Mouse (Mus musculus) forebrain, embryonic 16.5 days (tissue): ENCODE data around the gene Exosc1. TPM values are rescaled to one million over a fixed set of nuclear protein-coding genes. Genes with fewer than 3 reads are reported as not detected.
A peak's percentile ranks its signal among the peaks of the same experiment; 100 is the strongest.

Source experiments
- ATAC-seq: fragments of 200-750 bp; cut with Nextera tagmentation; 2 replicates; pipeline ENCODE4 v1.8.0; 2017; ENCODE audit warnings: mild to moderate bottlenecking, moderate library complexity
- H3K27ac ChIP-seq: fragments of 300-500 bp; sonication (generic); 2 replicates; pipeline ENCODE4 v1.5.1; 2014; ENCODE audit warnings: low read length, control low read depth
- H3K27me3 ChIP-seq: fragments of 300-500 bp; sonication (generic); replicated peaks from 2 replicates; pipeline ENCODE4 v1.6.1; 2014; ENCODE audit warnings: low read length; ENCODE audit not compliant: control insufficient read depth, insufficient read depth
- H3K36me3 ChIP-seq: fragments of 300-500 bp; sonication (generic); 2 replicates; pipeline ENCODE4 v1.6.1; 2014; ENCODE audit not compliant: control insufficient read depth, insufficient read depth
- H3K4me1 ChIP-seq: fragments of 300-500 bp; sonication (generic); replicated peaks from 2 replicates; pipeline ENCODE4 v1.6.1; 2014; ENCODE audit warnings: low read length; ENCODE audit not compliant: control insufficient read depth, insufficient read depth
- H3K4me2 ChIP-seq: fragments of 300-500 bp; sonication (generic); 2 replicates; pipeline ENCODE4 v1.6.1; 2014; ENCODE audit warnings: mild to moderate bottlenecking, low read length, control low read depth
- H3K4me3 ChIP-seq: fragments of 300-500 bp; sonication (generic); replicated peaks from 2 replicates; pipeline ENCODE4 v1.5.1; 2014; ENCODE audit warnings: mild to moderate bottlenecking, low read length, control low read depth
- H3K9ac ChIP-seq: fragments of 300-500 bp; sonication (generic); replicated peaks from 2 replicates; pipeline ENCODE4 v1.6.1; 2014; ENCODE audit warnings: low read depth, low read length, control low read depth
- H3K9me3 ChIP-seq: fragments of 300-500 bp; sonication (generic); 2 replicates; pipeline ENCODE4 v1.6.1; 2016; ENCODE audit warnings: low read length; ENCODE audit not compliant: control insufficient read depth
- WGBS: fragments of 180-500 bp; shearing (Covaris S2); extraction: QIAGEN DNeasy Blood & Tissue Kit; methylation state at CpG from one replicate; pipeline ENCODE4 v1.1.7; 2014; 5-methylcytosine and 5-hydroxymethylcytosine counted together
- polyA plus RNA-seq: library from polyadenylated mRNA; unstranded; fragments of >200 nt; fragmentation: Nextera tagmentation; extraction: Ambion mirVana; gene quantifications from 2 replicates; pipeline ENCODE4 v1.2.1, GENCODE M21; 2015

Gene Exosc1
- polyA plus RNA-seq, 1 experiment from 2014 or later = 72.3 TPM

GRCm38 (mm10) chr19:41953574-41953973, 20.4 kb upstream of the Exosc1 start:
- no peaks in the 10 kb centered on the region for H3K4me1 ChIP-seq
- no peak overlapping the region for H3K4me2 ChIP-seq
- ATAC-seq = no peak
- H3K36me3 ChIP-seq = peaks cover 31% of the 10 kb centered on the region
- no peaks in the 10 kb centered on the region for H3K27me3 ChIP-seq
- 90% methylated on average over 3 of the region's 3 CpGs for WGBS
- no peak overlapping the region for H3K9ac ChIP-seq
- no peaks in the 10 kb centered on the region for H3K9me3 ChIP-seq
- no peak overlapping the region for H3K4me3 ChIP-seq
- no peak overlapping the region for H3K27ac ChIP-seq

GRCm38 (mm10) chr19:41952287-41952686, 19.1 kb upstream of the Exosc1 start:
- Histone ChIP-seq H3K9ac (no peak overlapping the region), H3K27ac (no peak overlapping the region), H3K4me1 (no peaks in the 10 kb centered on the region), H3K27me3 (no peaks in the 10 kb centered on the region), H3K36me3 (peaks cover 25% of the 10 kb centered on the region), H3K9me3 (no peaks in the 10 kb centered on the region), H3K4me3 (no peak overlapping the region), H3K4me2 (no peak overlapping the region)
- ATAC-seq = no peak
- WGBS = 81% methylated on average over 4 of the region's 4 CpGs

DNA sequence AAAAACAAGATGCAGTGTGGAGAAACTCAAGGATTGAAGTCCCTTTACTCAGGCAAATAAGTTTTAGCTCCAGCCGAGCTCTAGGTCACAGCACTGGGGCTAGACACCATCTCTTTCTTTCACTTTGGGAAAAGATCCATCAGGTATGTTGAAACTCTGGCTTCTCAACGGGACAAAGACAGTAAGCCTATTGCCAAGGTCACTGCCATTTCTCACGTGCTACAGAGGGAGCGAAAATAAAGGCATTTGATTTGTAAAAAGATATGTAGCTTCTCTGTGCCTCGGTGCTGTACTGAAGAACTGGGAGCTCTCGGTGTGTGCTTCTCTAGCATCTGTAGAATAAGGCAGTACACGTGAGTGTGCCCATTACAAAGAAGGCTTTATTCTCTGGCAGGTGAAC, 10.6 kb upstream of the Exosc1 start:
- H3K9ac ChIP-seq = no peak overlapping the region
- H3K36me3 ChIP-seq = peaks cover 43% of the 10 kb centered on the region
- ATAC-seq = no peak
- no peak overlapping the region for H3K27ac ChIP-seq
- H3K27me3 ChIP-seq = no peaks in the 10 kb centered on the region
- no peaks in the 10 kb centered on the region for H3K9me3 ChIP-seq
- no peak overlapping the region for H3K4me2 ChIP-seq
- no peaks in the 10 kb centered on the region for H3K4me1 ChIP-seq
- WGBS = 92% methylated on average over 7 of the region's 7 CpGs
- H3K4me3 ChIP-seq = no peak overlapping the region

GRCm38 (mm10) chr19:41938539-41938938, 5.3 kb upstream of the Exosc1 start:
- Histone ChIP-seq H3K27me3 (no peaks in the 10 kb centered on the region), H3K4me1 (peaks cover 13% of the 10 kb centered on the region), H3K4me2 (no peak overlapping the region), H3K36me3 (peaks cover 26% of the 10 kb centered on the region), H3K9me3 (no peaks in the 10 kb centered on the region), H3K27ac (no peak overlapping the region), H3K4me3 (no peak overlapping the region), H3K9ac (no peak overlapping the region)
- ATAC-seq = no peak
- 90% methylated on average over 5 of the region's 5 CpGs for WGBS

- no peak overlapping the region for H3K9ac ChIP-seq
- 90% methylated on average over 1 of the region's 1 CpGs for WGBS
- no peak for ATAC-seq
- H3K9me3 ChIP-seq = no peaks in the 10 kb centered on the region
- no peak overlapping the region for H3K27ac ChIP-seq
- H3K4me3 ChIP-seq = no peak overlapping the region
- no peak overlapping the region for H3K4me2 ChIP-seq
- peaks cover 15% of the 10 kb centered on the region for H3K36me3 ChIP-seq
- H3K4me1 ChIP-seq = peaks cover 19% of the 10 kb centered on the region
- H3K27me3 ChIP-seq = no peaks in the 10 kb centered on the region
These were observed 2.7 kb upstream of the Exosc1 start for GRCm38 (mm10) chr19:41935921-41936320.

DNA sequence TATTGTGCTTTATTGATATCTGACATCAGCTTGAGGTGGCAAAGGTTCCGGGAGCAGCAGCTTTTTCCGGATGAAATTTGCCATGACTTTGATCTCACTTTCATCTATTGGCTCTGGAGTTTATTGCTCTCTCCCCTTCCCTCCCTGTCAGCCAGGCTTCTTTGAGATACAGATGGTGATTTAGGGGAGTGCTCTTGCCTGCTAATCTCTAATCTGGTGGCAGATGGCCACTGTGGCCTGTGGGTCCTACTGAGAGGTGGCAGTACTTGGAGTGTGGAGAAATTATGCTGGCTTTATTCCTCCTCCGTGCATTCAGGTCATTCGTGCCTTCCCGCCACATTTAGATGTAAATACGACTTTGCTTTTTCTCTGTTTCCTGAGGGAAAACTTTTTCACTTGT, 901 bp upstream of the Exosc1 start:
- no peak for ATAC-seq
- no peak overlapping the region for H3K27ac ChIP-seq
- H3K4me2 ChIP-seq = peak overlapping the region; percentile 90
- peaks cover 19% of the 10 kb centered on the region for H3K4me1 ChIP-seq
- peak overlapping the region; percentile 88 for H3K9ac ChIP-seq
- H3K9me3 ChIP-seq = no peaks in the 10 kb centered on the region
- no peaks in the 10 kb centered on the region for H3K27me3 ChIP-seq
- H3K4me3 ChIP-seq = peak overlapping the region; percentile 97
- peaks cover 10% of the 10 kb centered on the region for H3K36me3 ChIP-seq
- WGBS = 24% methylated on average over 6 of the region's 6 CpGs

DNA sequence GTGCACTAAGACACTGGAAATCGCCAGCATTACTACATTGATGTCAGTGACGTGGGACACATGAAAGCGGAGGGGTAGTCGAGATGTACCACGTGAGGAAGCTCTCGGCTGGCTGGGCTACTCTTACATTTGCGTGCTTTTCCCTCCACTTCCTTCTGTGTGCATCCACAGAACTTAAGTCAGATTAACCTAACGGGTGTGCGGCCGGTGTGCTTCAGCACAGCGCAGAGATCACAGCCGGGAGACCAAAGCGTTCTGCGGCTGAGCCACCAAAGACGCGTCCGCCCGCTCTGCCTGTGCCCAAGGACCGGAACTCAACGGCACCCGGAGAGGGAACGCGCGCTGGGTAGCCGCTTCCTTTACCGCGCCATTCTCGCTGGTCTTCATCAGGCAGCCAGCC, 537 bp downstream of the Exosc1 start:
- peak; percentile 18 for ATAC-seq
- WGBS = 0% methylated on average over 28 of the region's 28 CpGs
- H3K36me3 ChIP-seq = peaks cover 5% of the 10 kb centered on the region; the same call in 1 of the 2 replicates

GRCm38 (mm10) chr19:41920412-41921067, 12.7 kb downstream of the Exosc1 start:
- H3K36me3 ChIP-seq = peaks cover 28% of the 10 kb centered on the region
- no peak overlapping the region for H3K27ac ChIP-seq
- H3K9ac ChIP-seq = no peak overlapping the region
- no peak overlapping the region for H3K4me2 ChIP-seq
- H3K27me3 ChIP-seq = no peaks in the 10 kb centered on the region
- H3K9me3 ChIP-seq = no peaks in the 10 kb centered on the region
- H3K4me1 ChIP-seq = no peaks in the 10 kb centered on the region
- no peak overlapping the region for H3K4me3 ChIP-seq
- 82% methylated on average over 5 of the region's 5 CpGs for WGBS
- no peak for ATAC-seq

More for the DNA sequence above, 537 bp downstream of the Exosc1 start:
- peak overlapping the region; percentile 66 for H3K9ac ChIP-seq
- H3K9me3 ChIP-seq = no peaks in the 10 kb centered on the region
- H3K4me2 ChIP-seq = peak overlapping the region; percentile 93
- peak overlapping the region; percentile 97 for H3K4me3 ChIP-seq
- H3K27me3 ChIP-seq = no peaks in the 10 kb centered on the region
- peaks cover 19% of the 10 kb centered on the region for H3K4me1 ChIP-seq
- H3K27ac ChIP-seq = peak overlapping the region; percentile 31

GRCm38 (mm10) chr19:41919471-41919870, 13.8 kb downstream of the Exosc1 start:
- peaks cover 3% of the 10 kb centered on the region; the same call in 1 of the 2 replicates for H3K4me1 ChIP-seq
- no peak overlapping the region for H3K4me3 ChIP-seq
- H3K9me3 ChIP-seq = no peaks in the 10 kb centered on the region
- no peaks in the 10 kb centered on the region for H3K27me3 ChIP-seq
- no peak overlapping the region for H3K27ac ChIP-seq
- H3K9ac ChIP-seq = no peak overlapping the region
- H3K4me2 ChIP-seq = no peak overlapping the region
- peaks cover 28% of the 10 kb centered on the region for H3K36me3 ChIP-seq
- ATAC-seq = no peak
- 76% methylated on average over 4 of the region's 4 CpGs for WGBS

DNA sequence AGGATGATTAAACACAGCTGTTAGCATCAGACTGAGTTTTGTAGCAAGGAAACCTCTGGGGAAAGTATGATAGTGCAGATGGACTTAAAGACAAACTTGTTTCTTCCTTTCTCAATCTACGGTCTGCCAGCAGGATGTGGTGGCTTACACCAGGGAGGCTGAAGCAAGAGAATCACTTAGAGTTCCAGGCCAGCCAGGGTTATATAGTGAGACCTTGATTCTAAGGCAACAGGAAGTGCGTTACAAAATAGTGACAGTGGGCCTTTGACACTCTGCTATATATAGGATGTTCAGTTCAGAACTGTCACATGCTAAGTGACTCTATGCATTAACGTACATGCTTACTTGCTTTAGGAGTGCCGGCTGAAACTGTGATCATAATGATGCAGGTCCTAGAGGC, 16.4 kb downstream of the Exosc1 start:
- WGBS = 94% methylated on average over 4 of the region's 4 CpGs
- no peaks in the 10 kb centered on the region for H3K27me3 ChIP-seq
- H3K9me3 ChIP-seq = no peaks in the 10 kb centered on the region
- no peak overlapping the region for H3K4me2 ChIP-seq
- H3K27ac ChIP-seq = no peak overlapping the region
- no peak overlapping the region for H3K9ac ChIP-seq
- ATAC-seq = no peak
- H3K36me3 ChIP-seq = peaks cover 21% of the 10 kb centered on the region
- peaks cover 19% of the 10 kb centered on the region for H3K4me1 ChIP-seq
- H3K4me3 ChIP-seq = no peak overlapping the region
